In the genomic region with DNA sequence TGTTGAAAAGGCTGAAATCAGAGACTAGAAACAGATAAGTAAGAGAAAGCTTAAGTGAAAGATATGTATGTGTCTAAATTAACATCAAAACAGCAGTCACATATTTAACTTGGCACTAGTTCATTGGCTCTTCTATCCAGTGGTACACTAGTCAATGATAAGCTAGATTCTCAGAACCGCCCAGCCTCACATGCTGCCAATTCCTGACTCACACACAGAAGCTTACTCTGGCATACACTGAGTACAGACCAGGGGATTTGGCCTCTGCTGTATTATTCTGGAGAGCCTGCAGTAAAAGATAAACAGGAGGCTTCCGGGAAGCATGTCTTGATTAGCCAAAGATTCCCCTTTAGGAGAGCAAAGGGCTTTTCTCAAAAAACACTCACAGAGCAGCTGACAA, we compare ENCODE assay signal across 8 mouse cellular contexts.
DNase-seq lines count a peak whose midpoint lies in the region; ATAC-seq lines count a peak whose summit lies in the region.

No protein-coding gene starts in this region.

- H3K36me3 ChIP-seq in liver, embryonic 15.5 days (replicated peaks): no peaks in the 10 kb centered on the region
- H3K36me3 ChIP-seq in heart, embryonic 16.5 days (ENCODE audit: control insufficient read depth, insufficient read depth): no peaks in the 10 kb centered on the region

- WGBS in liver, embryonic 15.5 days (ENCODE audit: insufficient replicate concordance): 46% methylated on average over 2 of the region's 2 CpGs
- WGBS in heart, embryonic 16.5 days: 3% methylated on average over 2 of the region's 2 CpGs

- peak; percentile 40 to 55 for DNase-seq in cerebellum, postnatal 14 days
- DNase-seq in cerebellum, adult 11-12 months: no peak
- DNase-seq in liver: no peak
- DNase-seq in lung, postnatal 25 days (ENCODE audit: low spot score): peak; percentile 22
- DNase-seq in natural killer cell, adult 2 months (ENCODE audit: low spot score in 2 of 2): no peak
- no peak for DNase-seq in thymus, adult 18-20 months

- H3K9ac ChIP-seq in liver, embryonic 15.5 days: no peak overlapping the region
- H3K9ac ChIP-seq in heart, embryonic 16.5 days (ENCODE audit: low read length): 0 out of 2 replicates have a peak overlapping the region, but pooled peaks have one; percentile 9

- H3K9me3 ChIP-seq in liver, embryonic 15.5 days (replicated peaks): no peaks in the 10 kb centered on the region
- no peaks in the 10 kb centered on the region for H3K9me3 ChIP-seq in heart, embryonic 16.5 days (replicated peaks; ENCODE audit: control insufficient read depth, low read length)

- 0 out of 2 replicates have a peak, but pooled peaks have one; percentile 28 for ATAC-seq in liver, embryonic 15.5 days (ENCODE audit: insufficient read depth)
- peak; percentile 96 for ATAC-seq in heart, embryonic 16.5 days (replicated peaks; ENCODE audit: extremely low read depth, insufficient read depth, low FRiP score)

- H3K27ac ChIP-seq in liver, embryonic 15.5 days (replicated peaks): no peak overlapping the region
- peak overlapping the region; percentile 71 for H3K27ac ChIP-seq in heart, embryonic 16.5 days (ENCODE audit: low read length)

- no peak overlapping the region for H3K4me3 ChIP-seq in liver, embryonic 15.5 days (replicated peaks)
- H3K4me3 ChIP-seq in heart, embryonic 16.5 days (ENCODE audit: low read length): no peak overlapping the region

- no peaks in the 10 kb centered on the region for H3K27me3 ChIP-seq in liver, embryonic 15.5 days
- no peaks in the 10 kb centered on the region for H3K27me3 ChIP-seq in heart, embryonic 16.5 days (ENCODE audit: control insufficient read depth, insufficient read depth, low read length)

- H3K4me2 ChIP-seq in liver, embryonic 15.5 days: no peak overlapping the region
- peak overlapping the region; percentile 26; the same call in 1 of the 2 replicates for H3K4me2 ChIP-seq in heart, embryonic 16.5 days (ENCODE audit: low read depth, low read length)

- H3K4me1 ChIP-seq in liver, embryonic 15.5 days (replicated peaks): no peaks in the 10 kb centered on the region
- H3K4me1 ChIP-seq in heart, embryonic 16.5 days (ENCODE audit: control insufficient read depth, insufficient read depth, low read length): peaks cover 4% of the 10 kb centered on the region

Comparison
In these comparisons a context has a peak if more than half of its experiments do, and no peak if none do; other contexts are left out.
1. DNase-seq: peak in cerebellum, postnatal 14 days (2 of 2) and lung, postnatal 25 days (single experiment); none in cerebellum, adult 11-12 months (single experiment), liver (single experiment), natural killer cell, adult 2 months (0 of 2) and thymus, adult 18-20 months (0 of 2).